Mouse (Mus musculus) stomach, embryonic 16.5 days (tissue): ENCODE results near the gene Lbx1. TPM values are rescaled to one million over a fixed set of nuclear protein-coding genes. Genes with fewer than 3 reads are reported as not detected.

Source experiments
- ATAC-seq: fragments of 200-750 bp; cut with Nextera tagmentation; 2 replicates; pipeline ENCODE4 v1.8.0; 2017; ENCODE audit warnings: moderate number of reproducible peaks, moderate TSS enrichment; ENCODE audit not compliant: insufficient read depth, low FRiP score
- H3K27ac ChIP-seq: fragments of 300-500 bp; sonication (generic); 2 replicates; pipeline ENCODE4 v1.5.1; 2014; ENCODE audit warnings: low read length
- H3K27me3 ChIP-seq: fragments of 300-500 bp; sonication (generic); 2 replicates; pipeline ENCODE4 v1.6.1; 2014; ENCODE audit warnings: low read length, control low read depth, mixed read lengths; ENCODE audit not compliant: control insufficient read depth, insufficient read depth
- H3K36me3 ChIP-seq: fragments of 300-500 bp; sonication (generic); 2 replicates; pipeline ENCODE4 v1.6.1; 2014; ENCODE audit warnings: low read length; ENCODE audit not compliant: control insufficient read depth, insufficient read depth
- H3K4me1 ChIP-seq: fragments of 300-500 bp; sonication (generic); 2 replicates; pipeline ENCODE4 v1.6.1; 2014; ENCODE audit warnings: low read length, control low read depth, mixed read lengths; ENCODE audit not compliant: control insufficient read depth, insufficient read depth
- H3K4me2 ChIP-seq: fragments of 300-500 bp; sonication (generic); 2 replicates; pipeline ENCODE4 v1.6.1; 2014; ENCODE audit warnings: low read depth, low read length, mixed read lengths
- H3K4me3 ChIP-seq: fragments of 300-500 bp; sonication (generic); replicated peaks from 2 replicates; pipeline ENCODE4 v1.5.1; 2014; ENCODE audit warnings: mild to moderate bottlenecking, low read length
- H3K9ac ChIP-seq: fragments of 300-500 bp; sonication (generic); 2 replicates; pipeline ENCODE4 v1.6.1; 2014; ENCODE audit warnings: low read length
- H3K9me3 ChIP-seq: fragments of 300-500 bp; sonication (generic); replicated peaks from 2 replicates; pipeline ENCODE4 v1.6.1; 2016; ENCODE audit warnings: low read length, control low read depth; ENCODE audit not compliant: control insufficient read depth
- WGBS: fragments of 180-500 bp; shearing (Covaris S2); extraction: QIAGEN DNeasy Blood & Tissue Kit; methylation state at CpG from one replicate; pipeline ENCODE4 v1.1.7; 2014; 5-methylcytosine and 5-hydroxymethylcytosine counted together
- polyA plus RNA-seq: library from polyadenylated mRNA; unstranded; fragments of >200 nt; fragmentation: Nextera tagmentation; extraction: Ambion mirVana; gene quantifications from 2 replicates; pipeline ENCODE4 v1.2.1, GENCODE M21; 2015

Lbx1 gene
- polyA plus RNA-seq, 1 experiment from 2014 or later, result not detected

DNA sequence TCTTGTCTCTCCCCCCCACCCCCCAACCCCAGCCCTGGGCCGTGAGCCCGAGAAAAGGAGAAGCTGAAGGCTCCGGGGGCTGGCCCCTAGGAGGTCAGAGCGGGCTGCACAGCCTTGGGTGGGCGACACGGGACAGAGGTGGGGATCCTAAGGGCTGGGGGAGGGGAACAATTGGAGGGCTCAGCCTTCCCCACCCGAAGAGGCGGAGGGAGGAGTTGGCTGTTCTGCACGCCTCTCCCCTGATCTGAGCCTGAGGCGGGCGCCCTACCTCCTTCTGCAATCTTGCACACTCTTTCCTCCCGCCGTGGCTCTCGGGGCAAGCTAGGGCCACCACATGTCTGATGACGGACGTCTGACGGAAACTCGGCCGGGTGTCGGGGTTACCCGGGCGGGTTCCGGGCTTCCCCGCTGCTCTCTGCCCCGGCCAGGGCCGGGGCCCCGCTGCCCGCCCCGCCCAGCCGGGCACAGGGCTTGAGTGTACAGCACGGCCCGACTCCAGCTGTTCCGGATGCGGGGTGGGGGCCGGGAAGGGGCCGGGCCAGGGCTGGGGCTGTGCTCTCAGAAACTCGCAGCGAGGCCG is 841 bp upstream of the Lbx1 start:
- H3K27ac ChIP-seq, result no peak overlapping the region
- H3K9ac ChIP-seq, result no peak overlapping the region
- H3K4me1 ChIP-seq, result peaks cover 12% of the 10 kb centered on the region
- peak overlapping the region; percentile 36 for H3K4me3 ChIP-seq
- H3K9me3 ChIP-seq, result no peaks in the 10 kb centered on the region
- peak overlapping the region; percentile 54 for H3K4me2 ChIP-seq
- ATAC-seq, result peak; percentile 70; the same call in 1 of the 2 replicates
- no peaks in the 10 kb centered on the region for H3K36me3 ChIP-seq
- H3K27me3 ChIP-seq, result peaks cover 80% of the 10 kb centered on the region
- WGBS, result 1% methylated on average over 39 of the region's 39 CpGs

GRCm38 (mm10) chr19:45235331-45235741 is 276 bp downstream of the Lbx1 start:
- Histone ChIP-seq H3K27ac (no peak overlapping the region), H3K27me3 (peaks cover 78% of the 10 kb centered on the region), H3K4me1 (peaks cover 12% of the 10 kb centered on the region), H3K36me3 (no peaks in the 10 kb centered on the region), H3K9me3 (no peaks in the 10 kb centered on the region), H3K4me3 (peak overlapping the region; percentile 25), H3K4me2 (peak overlapping the region; percentile 39), H3K9ac (no peak overlapping the region)
- WGBS, result 1% methylated on average over 47 of the region's 53 CpGs
- no peak for ATAC-seq

- Histone ChIP-seq H3K27me3 (peaks cover 79% of the 10 kb centered on the region), H3K27ac (no peak overlapping the region), H3K36me3 (no peaks in the 10 kb centered on the region), H3K9me3 (no peaks in the 10 kb centered on the region), H3K4me3 (peak overlapping the region; percentile 25), H3K4me2 (peak overlapping the region; percentile 39), H3K9ac (no peak overlapping the region), H3K4me1 (peaks cover 12% of the 10 kb centered on the region)
- WGBS, result under 1% methylated on average over 42 of the region's 42 CpGs
- no peak for ATAC-seq
Measured at GRCm38 (mm10) chr19:45234771-45235231, 811 bp downstream of the Lbx1 start.

DNA sequence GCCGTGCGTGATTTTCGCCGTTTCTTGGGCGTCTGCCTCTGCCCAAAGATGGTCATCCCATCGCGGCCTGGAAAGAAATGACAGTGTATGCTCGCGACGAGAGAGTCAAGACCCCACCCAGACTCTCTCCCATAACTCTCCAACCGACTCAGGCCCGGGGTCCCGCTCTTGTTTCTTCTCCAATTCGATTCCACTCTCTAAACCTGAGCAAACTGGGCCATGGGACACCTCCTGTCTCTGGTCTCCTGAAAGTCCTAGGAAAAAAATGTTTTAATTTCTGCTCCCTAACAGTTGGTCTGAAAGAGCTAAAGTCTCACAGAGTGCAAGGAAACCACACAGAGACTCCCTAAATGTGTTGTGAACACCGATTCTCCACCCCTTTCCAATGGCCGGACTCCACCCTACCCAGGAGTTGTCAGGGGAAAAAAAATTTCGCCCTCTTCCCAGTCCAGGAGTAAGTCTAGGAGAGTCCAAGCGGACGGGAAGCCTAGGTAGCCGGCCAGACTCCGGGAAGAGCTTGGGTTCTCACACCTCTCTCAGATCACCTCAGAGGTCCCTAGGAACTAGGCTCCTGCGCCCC is 1.3 kb downstream of the Lbx1 start:
- Histone ChIP-seq H3K36me3 (no peaks in the 10 kb centered on the region), H3K27ac (no peak overlapping the region), H3K4me2 (no peak overlapping the region), H3K4me3 (no peak overlapping the region), H3K9ac (no peak overlapping the region), H3K27me3 (peaks cover 79% of the 10 kb centered on the region), H3K4me1 (peaks cover 12% of the 10 kb centered on the region), H3K9me3 (no peaks in the 10 kb centered on the region)
- 2% methylated on average over 22 of the region's 22 CpGs for whole genome bisulfite sequencing
- no peak for ATAC-seq

GRCm38 (mm10) chr19:45233496-45234127 is 2.0 kb downstream of the Lbx1 start:
- Histone ChIP-seq H3K9ac (no peak overlapping the region), H3K4me3 (peak overlapping the region; percentile 4; the same call in 1 of the 2 replicates), H3K4me2 (no peak overlapping the region), H3K9me3 (no peaks in the 10 kb centered on the region), H3K27me3 (peaks cover 73% of the 10 kb centered on the region), H3K36me3 (no peaks in the 10 kb centered on the region), H3K4me1 (peaks cover 12% of the 10 kb centered on the region), H3K27ac (no peak overlapping the region)
- 1% methylated on average over 60 of the region's 60 CpGs for WGBS
- ATAC-seq, result no peak

DNA sequence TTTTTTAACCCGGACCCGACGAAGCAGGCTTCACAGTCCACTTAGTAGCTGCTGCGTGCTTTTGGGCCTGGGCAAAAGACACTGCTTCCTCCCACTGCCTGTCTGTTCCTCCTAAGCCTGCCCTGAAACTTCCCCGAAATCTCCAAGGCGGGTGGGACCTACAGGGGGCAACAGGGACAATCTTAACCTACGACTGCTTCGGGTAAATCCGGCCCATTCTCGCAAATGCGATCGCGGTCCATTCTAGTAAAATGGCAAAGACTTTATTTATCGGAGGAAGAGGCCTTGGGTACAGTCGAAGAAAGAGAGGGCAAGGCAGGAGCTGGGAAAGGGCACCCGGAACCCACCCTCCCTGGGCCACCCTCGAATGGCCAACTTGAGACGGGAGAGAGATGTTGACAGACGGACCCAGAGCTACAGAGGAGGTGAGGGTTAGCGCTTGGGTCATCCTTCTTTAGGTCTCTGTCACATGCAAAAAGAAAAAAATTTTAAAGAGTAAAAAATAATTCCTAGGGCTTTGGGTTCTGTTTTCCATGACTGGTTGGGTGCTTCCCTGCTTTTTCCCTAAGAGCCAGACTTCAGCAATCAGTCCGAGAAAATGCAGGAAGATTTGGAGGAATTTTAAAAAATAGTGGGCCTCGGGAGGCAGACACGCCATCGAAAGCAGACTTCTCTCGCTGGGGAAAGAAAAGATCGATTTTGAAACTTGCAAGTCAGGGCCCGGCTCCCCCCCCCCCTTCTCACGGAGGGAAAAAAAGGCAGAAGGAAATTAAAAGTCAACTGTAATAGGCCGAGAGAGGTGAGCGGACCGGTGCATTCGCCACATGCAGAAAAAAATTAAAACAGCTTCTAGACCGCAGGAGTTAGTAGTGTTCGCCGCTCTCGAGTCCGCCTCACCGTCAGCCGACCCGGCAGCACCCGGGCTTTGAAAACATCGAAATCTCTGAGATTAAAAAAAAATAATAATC is 2.9 kb downstream of the Lbx1 start:
- 3% methylated on average over 42 of the region's 42 CpGs for WGBS
- peak overlapping the region; percentile 4; the same call in 1 of the 2 replicates for H3K4me3 ChIP-seq
- H3K9me3 ChIP-seq, result no peaks in the 10 kb centered on the region
- ATAC-seq, result no peak
- H3K36me3 ChIP-seq, result no peaks in the 10 kb centered on the region
- H3K4me2 ChIP-seq, result no peak overlapping the region
- H3K9ac ChIP-seq, result no peak overlapping the region
- H3K27ac ChIP-seq, result no peak overlapping the region
- H3K27me3 ChIP-seq, result peaks cover 72% of the 10 kb centered on the region
- peaks cover 12% of the 10 kb centered on the region for H3K4me1 ChIP-seq

GRCm38 (mm10) chr19:45232036-45232410 is 3.6 kb downstream of the Lbx1 start:
- peaks cover 72% of the 10 kb centered on the region for H3K27me3 ChIP-seq
- H3K4me3 ChIP-seq, result peak overlapping the region; percentile 8; the same call in 1 of the 2 replicates
- no peaks in the 10 kb centered on the region for H3K9me3 ChIP-seq
- H3K4me2 ChIP-seq, result no peak overlapping the region
- H3K9ac ChIP-seq, result no peak overlapping the region
- no peak for ATAC-seq
- H3K27ac ChIP-seq, result no peak overlapping the region
- 2% methylated on average over 14 of the region's 14 CpGs for WGBS
- H3K36me3 ChIP-seq, result no peaks in the 10 kb centered on the region
- H3K4me1 ChIP-seq, result peaks cover 12% of the 10 kb centered on the region

DNA sequence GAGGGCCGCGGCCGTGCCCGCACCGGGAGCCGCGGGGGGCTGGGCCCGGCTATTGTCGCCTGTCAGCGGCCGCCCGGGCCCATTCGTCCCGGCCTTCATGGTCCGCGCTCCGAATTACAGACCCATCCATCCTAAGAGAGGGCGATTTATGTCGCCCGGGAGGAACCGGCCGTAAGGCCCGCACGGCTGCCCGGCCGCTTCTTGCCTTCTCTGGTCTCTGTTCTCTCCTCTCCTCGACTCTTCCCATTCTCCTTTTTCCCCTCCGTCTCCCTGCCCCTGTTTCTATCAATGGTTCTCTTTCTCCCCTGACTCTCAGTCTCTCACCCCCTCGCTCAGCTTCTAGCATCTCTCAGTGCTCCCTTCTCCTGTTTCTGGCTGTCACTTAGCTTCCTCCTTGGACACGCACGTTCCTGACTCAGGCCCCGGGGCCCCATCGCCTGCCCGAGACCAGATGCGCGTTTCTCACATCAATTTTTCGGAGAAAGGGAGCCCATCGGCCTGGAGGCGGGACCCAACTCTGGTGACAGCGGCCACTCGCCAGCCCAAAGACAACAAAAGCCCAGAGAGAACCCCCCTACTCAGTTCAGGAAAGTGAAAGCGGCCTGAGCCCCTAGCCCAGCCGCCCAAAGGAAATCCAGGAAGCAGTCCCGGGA is 4.1 kb downstream of the Lbx1 start:
- H3K9ac ChIP-seq, result no peak overlapping the region
- ATAC-seq, result no peak
- H3K4me3 ChIP-seq, result peak overlapping the region; percentile 8; the same call in 1 of the 2 replicates
- H3K27me3 ChIP-seq, result peaks cover 75% of the 10 kb centered on the region
- H3K36me3 ChIP-seq, result no peaks in the 10 kb centered on the region
- H3K4me2 ChIP-seq, result no peak overlapping the region
- H3K9me3 ChIP-seq, result no peaks in the 10 kb centered on the region
- WGBS, result under 1% methylated on average over 44 of the region's 44 CpGs
- H3K27ac ChIP-seq, result no peak overlapping the region
- peaks cover 11% of the 10 kb centered on the region for H3K4me1 ChIP-seq
